In genomic region chr17:32283771-32284221, GRCm38 (mm10) we compare ENCODE assay signal across 8 mouse cellular contexts. TPM values are rescaled to one million over a fixed set of nuclear protein-coding genes. Genes with fewer than 3 reads are reported as not detected.
DNase-seq lines count a peak whose midpoint lies in the region; ATAC-seq and TF ChIP-seq lines count a peak whose summit lies in the region.

No protein-coding gene starts in this region.

- TF ChIP-seq POLR2A in bone marrow, adult 2 months (IDR thresholded peaks at IDR 0.05; ENCODE audit: borderline replicate concordance, control insufficient read depth, low read depth, low read length): peak; percentile 48; the same call in 1 of the 2 replicates
- no peak; the same call in 1 of the 2 replicates for TF ChIP-seq POLR2A in embryonic fibroblast, embryonic 13.5 days (IDR thresholded peaks at IDR 0.05; ENCODE audit: low read depth, low read length)

- peak overlapping the region; percentile 96 for H3K9ac ChIP-seq in heart, embryonic 11.5 days (ENCODE audit: low read depth, low read length)
- H3K9ac ChIP-seq in kidney, embryonic 15.5 days: peak overlapping the region; percentile 100
- peak overlapping the region; percentile 97 for H3K9ac ChIP-seq in liver, embryonic 14.5 days (replicated peaks)
- peak overlapping the region; percentile 87 for H3K9ac ChIP-seq in stomach, embryonic 14.5 days (replicated peaks; ENCODE audit: low read depth, low read length)

- peak overlapping the region; percentile 87 for H3K4me3 ChIP-seq in bone marrow, adult 2 months (replicated peaks; ENCODE audit: control insufficient read depth, low read depth, low read length)
- peak overlapping the region; percentile 97 for H3K4me3 ChIP-seq in embryonic fibroblast, embryonic 13.5 days (ENCODE audit: insufficient read depth, low read length)
- peak overlapping the region; percentile 88 for H3K4me3 ChIP-seq in heart, embryonic 11.5 days (ENCODE audit: low read depth, low read length)
- H3K4me3 ChIP-seq in kidney, embryonic 15.5 days (replicated peaks): peak overlapping the region; percentile 98
- H3K4me3 ChIP-seq in liver, embryonic 14.5 days (ENCODE audit: insufficient read depth in 1 of 2, low read depth in 2 of 2, low read length in 2 of 2): peak overlapping the region; percentile 98 to 99
- H3K4me3 ChIP-seq in stomach, embryonic 14.5 days (ENCODE audit: low read depth, low read length): peak overlapping the region; percentile 96

- no peaks in the 10 kb centered on the region for H3K27me3 ChIP-seq in heart, embryonic 11.5 days (ENCODE audit: control insufficient read depth, insufficient read depth, low read length)
- H3K27me3 ChIP-seq in kidney, embryonic 15.5 days: no peaks in the 10 kb centered on the region
- no peaks in the 10 kb centered on the region for H3K27me3 ChIP-seq in liver, embryonic 14.5 days (ENCODE audit: control insufficient read depth, insufficient read depth, low read length)
- no peaks in the 10 kb centered on the region for H3K27me3 ChIP-seq in stomach, embryonic 14.5 days (ENCODE audit: control insufficient read depth, insufficient read depth, low read length)

- peak; percentile 86 for DNase-seq in CD4-positive helper T cell, adult 2 months (ENCODE audit: low read depth, low spot score)
- peak; percentile 56 to 58 (median 57) for DNase-seq in liver, embryonic 14.5 days (ENCODE audit: low read depth in 3 of 3, low spot score in 3 of 3)
- peak; percentile 45 to 62 for DNase-seq in natural killer cell, adult 2 months (ENCODE audit: low spot score in 2 of 2)

- H3K36me3 ChIP-seq in heart, embryonic 11.5 days (ENCODE audit: control insufficient read depth, insufficient read depth, low read length): no peaks in the 10 kb centered on the region
- no peaks in the 10 kb centered on the region for H3K36me3 ChIP-seq in kidney, embryonic 15.5 days
- no peaks in the 10 kb centered on the region for H3K36me3 ChIP-seq in liver, embryonic 14.5 days (replicated peaks; ENCODE audit: control insufficient read depth, insufficient read depth, low read depth)
- no peaks in the 10 kb centered on the region for H3K36me3 ChIP-seq in stomach, embryonic 14.5 days (ENCODE audit: control insufficient read depth, insufficient read depth, low read length)

- under 1% methylated on average over 29 of the region's 41 CpGs for WGBS in bone marrow, adult 2 months
- 0% methylated on average over 28 of the region's 41 CpGs for WGBS in heart, embryonic 11.5 days (ENCODE audit: insufficient replicate concordance)
- WGBS in kidney, embryonic 15.5 days: 0% methylated on average over 19 of the region's 41 CpGs
- WGBS in liver, embryonic 14.5 days (ENCODE audit: insufficient replicate concordance): 1% methylated on average over 32 of the region's 41 CpGs
- 0% methylated on average over 28 of the region's 41 CpGs for WGBS in stomach, embryonic 14.5 days

- peak; percentile 68 for ATAC-seq in heart, embryonic 11.5 days (replicated peaks; ENCODE audit: insufficient number of reproducible peaks, low FRiP score, low TSS enrichment)
- peak; percentile 74 for ATAC-seq in kidney, embryonic 15.5 days (replicated peaks; ENCODE audit: low FRiP score)
- peak; percentile 71 for ATAC-seq in liver, embryonic 14.5 days (ENCODE audit: insufficient read depth)
- ATAC-seq in stomach, embryonic 14.5 days (ENCODE audit: insufficient number of reproducible peaks, insufficient read depth, low FRiP score, low read depth): peak; percentile 57

- no peaks in the 10 kb centered on the region for H3K9me3 ChIP-seq in heart, embryonic 11.5 days (replicated peaks; ENCODE audit: control insufficient read depth, low read length)
- H3K9me3 ChIP-seq in kidney, embryonic 15.5 days (replicated peaks): no peaks in the 10 kb centered on the region
- no peaks in the 10 kb centered on the region for H3K9me3 ChIP-seq in liver, embryonic 14.5 days (ENCODE audit: control insufficient read depth, low read length)
- H3K9me3 ChIP-seq in stomach, embryonic 14.5 days (ENCODE audit: control insufficient read depth, low read depth, low read length): no peaks in the 10 kb centered on the region

- H3K4me2 ChIP-seq in heart, embryonic 11.5 days: peak overlapping the region; percentile 82
- H3K4me2 ChIP-seq in kidney, embryonic 15.5 days: peak overlapping the region; percentile 72
- peak overlapping the region; percentile 91 for H3K4me2 ChIP-seq in liver, embryonic 14.5 days (ENCODE audit: low read depth)
- peak overlapping the region; percentile 80 for H3K4me2 ChIP-seq in stomach, embryonic 14.5 days (replicated peaks; ENCODE audit: low read depth, low read length)

- no peak for TF ChIP-seq CTCF in bone marrow, adult 2 months (IDR thresholded peaks at IDR 0.05; ENCODE audit: control insufficient read depth, insufficient read depth, low read length)
- no peak for TF ChIP-seq CTCF in embryonic fibroblast, embryonic 13.5 days (IDR thresholded peaks at IDR 0.05; ENCODE audit: borderline replicate concordance, insufficient read depth, low read length)
- no peak for TF ChIP-seq CTCF in liver, embryonic 14.5 days (IDR thresholded peaks at IDR 0.05; ENCODE audit: low read depth)

- no peak for TF ChIP-seq EP300 in liver, embryonic 14.5 days (IDR thresholded peaks at IDR 0.05; ENCODE audit: low read depth)

- peaks cover 5% of the 10 kb centered on the region for H3K4me1 ChIP-seq in bone marrow, adult 2 months (ENCODE audit: control insufficient read depth, insufficient read depth, low read length)
- peaks cover 6% of the 10 kb centered on the region for H3K4me1 ChIP-seq in embryonic fibroblast, embryonic 13.5 days (ENCODE audit: control insufficient read depth, insufficient read depth, low read length)
- H3K4me1 ChIP-seq in heart, embryonic 11.5 days (ENCODE audit: control insufficient read depth, insufficient read depth, low read length): peaks cover 8% of the 10 kb centered on the region
- H3K4me1 ChIP-seq in kidney, embryonic 15.5 days: peaks cover 35% of the 10 kb centered on the region
- peaks cover 10 to 19% of the 10 kb centered on the region in 2 experiments for H3K4me1 ChIP-seq in liver, embryonic 14.5 days (replicated peaks; ENCODE audit: control insufficient read depth in 2 of 2, insufficient read depth in 2 of 2, low read length in 1 of 2)
- peaks cover 11% of the 10 kb centered on the region for H3K4me1 ChIP-seq in stomach, embryonic 14.5 days (ENCODE audit: control insufficient read depth, insufficient read depth, low read length)

- H3K27ac ChIP-seq in bone marrow, adult 2 months (ENCODE audit: control insufficient read depth, insufficient read depth, low read depth, low read length, poor library complexity): peak overlapping the region; percentile 100
- peak overlapping the region; percentile 97 for H3K27ac ChIP-seq in embryonic fibroblast, embryonic 13.5 days (ENCODE audit: insufficient read depth, low read length)
- peak overlapping the region; percentile 99 for H3K27ac ChIP-seq in heart, embryonic 11.5 days (ENCODE audit: low read depth, low read length)
- H3K27ac ChIP-seq in kidney, embryonic 15.5 days: peak overlapping the region; percentile 99
- H3K27ac ChIP-seq in liver, embryonic 14.5 days: peak overlapping the region; percentile 97
- H3K27ac ChIP-seq in stomach, embryonic 14.5 days (ENCODE audit: low read length): peak overlapping the region; percentile 99

RNA-seq across cellular contexts. Expression of gene Brd4, which starts 0.7 kb away (rescaled TPM):
- 43.6 and 129 TPM in 2 replicates for polyA plus RNA-seq in bone marrow, adult 2 months (2011; ENCODE audit: insufficient read depth, insufficient read length, low replicate concordance, missing spikeins)
- polyA plus RNA-seq in embryonic fibroblast, embryonic 13.5 days (2011; ENCODE audit: insufficient read length, low read depth, missing spikeins): 79.6 and 80.7 TPM in 2 replicates
- polyA plus RNA-seq in heart, embryonic 11.5 days (2014; fragmentation: Nextera tagmentation; extraction: Ambion mirVana): 67.1 and 76.2 TPM in 2 replicates
- 100 and 101 TPM in 2 replicates for polyA plus RNA-seq in kidney, embryonic 15.5 days (2015; fragmentation: Nextera tagmentation; extraction: Ambion mirVana)
- polyA plus RNA-seq in liver, embryonic 14.5 days (2012; rRNA removed): 11.9 and 15.0 TPM in 2 replicates
- polyA plus RNA-seq in liver, embryonic 14.5 days (2014; fragmentation: Nextera tagmentation; extraction: Ambion mirVana): 26.4 and 33.0 TPM in 2 replicates
- polyA plus RNA-seq in stomach, embryonic 14.5 days (2014; fragmentation: Nextera tagmentation; extraction: Ambion mirVana): 98.5 and 103 TPM in 2 replicates

RNA-seq across cellular contexts. Expression of gene Akap8, which starts 37.2 kb away (rescaled TPM):
- 76.5 and 113 TPM in 2 replicates for polyA plus RNA-seq in bone marrow, adult 2 months (2011; ENCODE audit: insufficient read depth, insufficient read length, low replicate concordance, missing spikeins)
- 53.2 and 61.9 TPM in 2 replicates for polyA plus RNA-seq in embryonic fibroblast, embryonic 13.5 days (2011; ENCODE audit: insufficient read length, low read depth, missing spikeins)
- 44.2 and 44.3 TPM in 2 replicates for polyA plus RNA-seq in heart, embryonic 11.5 days (2014; fragmentation: Nextera tagmentation; extraction: Ambion mirVana)
- 117 and 119 TPM in 2 replicates for polyA plus RNA-seq in kidney, embryonic 15.5 days (2015; fragmentation: Nextera tagmentation; extraction: Ambion mirVana)
- polyA plus RNA-seq in liver, embryonic 14.5 days (2012; rRNA removed): 19.4 and 26.8 TPM in 2 replicates
- polyA plus RNA-seq in liver, embryonic 14.5 days (2014; fragmentation: Nextera tagmentation; extraction: Ambion mirVana): 12.3 and 12.6 TPM in 2 replicates
- polyA plus RNA-seq in stomach, embryonic 14.5 days (2014; fragmentation: Nextera tagmentation; extraction: Ambion mirVana): 56.5 and 62.3 TPM in 2 replicates

Comparison
In these comparisons a context has a peak if more than half of its experiments do, and no peak if none do; other contexts are left out.
1. Peak in every context shown above with its lines: DNase-seq, ATAC-seq, H3K4me3 ChIP-seq and H3K27ac ChIP-seq.